ENCODE assay signal across 19 mouse cellular contexts in genomic region chr4:153327809-153328208, GRCm38 (mm10).
DNase-seq lines count a peak whose midpoint lies in the region; ATAC-seq and TF ChIP-seq lines count a peak whose summit lies in the region.
"Had no signal": no experiment of that assay in that cellular context is flagged by ENCODE, and none has a peak within 500 bp of the region (broad histone marks: within the 10 kb centered on the region; RNA-seq: fewer than 3 reads in every experiment).

No protein-coding gene starts in this region.

- 43% methylated on average over 10 of the region's 10 CpGs for WGBS in forebrain, postnatal 0 days
- 86% methylated on average over 10 of the region's 10 CpGs for WGBS in forebrain, embryonic 10.5 days
- WGBS in intestine, embryonic 15.5 days, result 59% methylated on average over 10 of the region's 10 CpGs

- intact Hi-C loops in left cerebral cortex, adult 2 months (cut with DNase I), result no loop called here

- H3K4me2 ChIP-seq in forebrain, postnatal 0 days (ENCODE audit: low read depth), result no peak overlapping the region
- no peak overlapping the region for H3K4me2 ChIP-seq in intestine, embryonic 15.5 days (replicated peaks)
- H3K4me2 ChIP-seq: forebrain, embryonic 13.5 days; liver, embryonic 12.5 days had no signal

- no peaks in the 10 kb centered on the region for H3K4me1 ChIP-seq in forebrain, postnatal 0 days (ENCODE audit: insufficient read depth)
- H3K4me1 ChIP-seq in forebrain, embryonic 10.5 days, result peaks cover 19% of the 10 kb centered on the region
- H3K4me1 ChIP-seq in intestine, embryonic 15.5 days (replicated peaks), result no peaks in the 10 kb centered on the region
- H3K4me1 ChIP-seq: forebrain, embryonic 13.5 days; liver, embryonic 12.5 days had no signal

- peak; percentile 71 for DNase-seq in forebrain, postnatal 0 days
- no peak for DNase-seq in forebrain, embryonic 10.5 days (ENCODE audit: extremely low spot score, low spot score)
- peak; percentile 72 for DNase-seq in brain, adult 2 months (ENCODE audit: low read depth, low spot score)
- DNase-seq in left cerebral cortex, adult 2 months (ENCODE audit: extremely low spot score in 1 of 2, low spot score in 2 of 2), result peak; percentile 17 to 19
- peak; percentile 30 for DNase-seq in right cerebral cortex, postnatal 14 days
- DNase-seq in urinary bladder, postnatal 4 days (ENCODE audit: low spot score in 2 of 2), result no peak
- no peak for DNase-seq in kidney, postnatal 36 days
- DNase-seq: adrenal gland, postnatal 25 days; cerebellum, adult 2 months; kidney, adult 18-20 months; lung, adult 2 months; thymus, postnatal 36 days had no signal

- H3K9me3 ChIP-seq in forebrain, postnatal 0 days (ENCODE audit: low read length), result no peaks in the 10 kb centered on the region
- no peaks in the 10 kb centered on the region for H3K9me3 ChIP-seq in forebrain, embryonic 10.5 days
- H3K9me3 ChIP-seq in intestine, embryonic 15.5 days, result no peaks in the 10 kb centered on the region
- H3K9me3 ChIP-seq: embryonic facial prominence, embryonic 10.5 days; forebrain, embryonic 13.5 days; liver, embryonic 12.5 days had no signal

- TF ChIP-seq CTCF in forebrain, postnatal 0 days (IDR thresholded peaks at IDR 0.05; ENCODE audit: low read depth), result no peak
- no peak for TF ChIP-seq CTCF in left cerebral cortex, adult 2 months (IDR thresholded peaks at IDR 0.05)

- H3K27me3 ChIP-seq in forebrain, postnatal 0 days (ENCODE audit: insufficient read depth, low read length), result no peaks in the 10 kb centered on the region
- no peaks in the 10 kb centered on the region for H3K27me3 ChIP-seq in forebrain, embryonic 10.5 days (ENCODE audit: poor library complexity, severe bottlenecking)
- H3K27me3 ChIP-seq in intestine, embryonic 15.5 days (replicated peaks), result no peaks in the 10 kb centered on the region
- H3K27me3 ChIP-seq: forebrain, embryonic 13.5 days; liver, embryonic 12.5 days; Patski had no signal

- H3K4me3 ChIP-seq in forebrain, postnatal 0 days (ENCODE audit: low read depth, low read length), result no peak overlapping the region
- no peak overlapping the region for H3K4me3 ChIP-seq in forebrain, embryonic 10.5 days
- H3K4me3 ChIP-seq in left cerebral cortex, adult 2 months, result no peak overlapping the region
- H3K4me3 ChIP-seq in intestine, embryonic 15.5 days (replicated peaks), result no peak overlapping the region
- H3K4me3 ChIP-seq: embryonic facial prominence, embryonic 10.5 days; forebrain, embryonic 13.5 days; liver, embryonic 12.5 days had no signal

- no peaks in the 10 kb centered on the region for H3K36me3 ChIP-seq in forebrain, postnatal 0 days (ENCODE audit: insufficient read depth)
- H3K36me3 ChIP-seq in forebrain, embryonic 10.5 days (replicated peaks), result no peaks in the 10 kb centered on the region
- H3K36me3 ChIP-seq in intestine, embryonic 15.5 days, result no peaks in the 10 kb centered on the region
- H3K36me3 ChIP-seq: embryonic facial prominence, embryonic 10.5 days; liver, embryonic 12.5 days had no signal

- no peak overlapping the region for H3K9ac ChIP-seq in forebrain, postnatal 0 days
- no peak overlapping the region for H3K9ac ChIP-seq in intestine, embryonic 15.5 days
- H3K9ac ChIP-seq: forebrain, embryonic 13.5 days; liver, embryonic 12.5 days had no signal

- no peak overlapping the region for H3K27ac ChIP-seq in forebrain, postnatal 0 days (ENCODE audit: low read depth, low read length)
- H3K27ac ChIP-seq in forebrain, embryonic 10.5 days, result no peak overlapping the region
- H3K27ac ChIP-seq in left cerebral cortex, adult 2 months, result peak overlapping the region; percentile 61
- H3K27ac ChIP-seq in intestine, embryonic 15.5 days, result no peak overlapping the region
- H3K27ac ChIP-seq: embryonic facial prominence, embryonic 10.5 days; forebrain, embryonic 13.5 days; kidney, postnatal 0 days; liver, embryonic 12.5 days had no signal

- ATAC-seq in forebrain, postnatal 0 days, result peak; percentile 86
- no peak for ATAC-seq in intestine, embryonic 15.5 days
- ATAC-seq: CD4-positive, CD25-positive, alpha-beta regulatory T cell, adult 4 months; forebrain, embryonic 13.5 days; liver, embryonic 12.5 days; Patski had no signal

Comparison
In these comparisons a context has a peak if more than half of its experiments do, and no peak if none do; other contexts are left out.
1. DNase-seq: peak in forebrain, postnatal 0 days (single experiment), brain, adult 2 months (single experiment), left cerebral cortex, adult 2 months (2 of 2) and right cerebral cortex, postnatal 14 days (single experiment); none in forebrain, embryonic 10.5 days (single experiment), urinary bladder, postnatal 4 days (0 of 2) and kidney, postnatal 36 days (0 of 2).